Mouse (Mus musculus): ENCODE results near the gene Aox3.

Aox3 gene

DNA sequence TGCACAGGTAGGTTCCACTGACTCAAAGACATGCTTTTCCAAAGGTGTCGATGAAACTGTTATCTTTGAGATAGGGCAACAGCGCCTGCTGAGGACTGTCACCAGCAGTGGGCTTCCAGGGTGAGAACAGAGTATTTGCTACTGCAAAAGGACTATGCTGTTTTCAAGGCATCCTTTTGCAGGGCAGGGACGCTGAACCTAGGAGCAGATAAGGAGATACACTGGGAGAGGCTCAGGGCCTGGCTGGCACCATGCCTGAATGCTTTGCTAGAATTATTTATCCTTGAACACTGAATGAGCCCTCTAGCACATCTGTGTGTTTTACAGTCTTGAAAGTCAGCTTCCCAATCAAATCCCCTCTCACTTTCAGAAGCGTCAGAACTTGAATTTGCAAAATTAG lies 85.5 kb downstream of the Aox3 start:
- DNase-seq (ENCODE audit: low spot score in 2 of 2), result no peak

- peak; percentile 38 to 44 for DNase-seq (ENCODE audit: low spot score in 2 of 2)
Observed at GRCm38 (mm10) chr1:58210203-58210602, 97.3 kb downstream of the Aox3 start, which contains the start of gene Aox4. Gene Aox4 (plus strand): TSS chr1:58210397.

- no peak for DNase-seq (ENCODE audit: low spot score in 2 of 2)
Observed at GRCm38 (mm10) chr1:58212805-58213204, 99.9 kb downstream of the Aox3 start.

- no peak for DNase-seq (ENCODE audit: low spot score in 2 of 2)
Observed at GRCm38 (mm10) chr1:58213838-58214237, 100.9 kb downstream of the Aox3 start.

DNA sequence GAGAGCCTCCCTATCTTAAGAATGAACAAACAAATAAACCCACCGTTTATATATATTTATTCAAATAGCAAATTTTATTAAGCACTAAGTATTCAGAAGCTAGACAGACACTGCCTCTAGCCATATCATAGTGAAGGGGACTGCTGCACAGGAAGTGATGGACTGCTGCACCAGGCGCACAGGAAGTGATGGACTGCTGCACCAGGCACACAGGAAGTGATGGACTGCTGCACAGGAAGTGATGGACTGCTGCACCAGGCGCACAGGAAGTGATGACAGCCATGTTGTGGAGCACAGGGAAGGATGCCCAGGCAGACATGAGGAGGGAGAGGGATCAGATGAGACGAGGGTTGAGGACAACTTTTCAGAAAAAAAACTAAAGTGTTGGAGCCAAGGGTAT lies 102.4 kb downstream of the Aox3 start:
- DNase-seq (ENCODE audit: low spot score in 2 of 2), result no peak

DNA sequence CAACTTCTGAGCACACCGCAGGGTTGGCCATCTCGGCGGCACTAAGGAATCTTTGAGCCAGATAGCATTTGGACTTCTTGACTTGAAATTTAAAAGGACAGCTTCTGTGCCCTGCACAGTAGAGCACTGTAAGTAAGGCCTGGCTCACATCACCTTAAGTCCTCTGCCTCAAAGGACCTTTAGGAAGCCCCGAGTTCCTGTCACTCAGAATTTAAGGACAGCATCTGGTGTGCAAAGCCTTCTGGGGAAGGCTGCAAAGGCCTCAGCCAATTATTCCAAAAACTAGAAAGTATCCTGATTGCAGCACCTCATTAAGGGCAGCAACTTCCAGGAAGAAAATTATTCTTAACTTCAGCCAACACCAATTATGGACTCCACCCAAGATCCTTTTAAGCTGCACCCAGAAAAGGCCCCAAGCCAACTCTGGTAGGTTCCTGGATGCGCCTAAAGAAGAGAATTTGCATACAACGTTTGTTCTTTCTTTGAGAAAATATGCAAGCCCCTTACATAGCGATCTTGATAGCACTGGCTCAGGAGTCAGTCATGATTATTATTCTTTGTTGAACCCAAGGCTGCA lies 103.1 kb downstream of the Aox3 start:
- no peak for DNase-seq (ENCODE audit: low spot score in 2 of 2)

DNA sequence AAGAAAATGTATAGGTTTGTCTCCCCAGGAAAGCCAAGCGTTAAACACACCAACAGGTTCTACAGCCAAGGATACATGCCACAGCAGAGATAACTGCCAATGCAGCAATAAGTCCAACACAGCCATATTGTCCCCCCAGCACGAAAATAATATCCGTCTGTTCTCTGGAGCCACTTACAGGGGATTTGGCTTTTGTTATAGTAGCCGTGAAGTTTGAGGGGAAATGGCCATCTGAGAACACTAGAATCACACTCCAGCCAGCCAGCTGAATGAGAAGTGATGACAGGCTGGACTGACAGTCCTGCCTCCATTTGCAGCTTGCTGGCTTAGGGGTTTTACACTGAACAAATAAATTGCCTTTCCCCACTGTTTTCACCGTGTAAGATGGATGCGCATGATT lies 108.1 kb downstream of the Aox3 start:
- no peak for DNase-seq (ENCODE audit: low spot score in 2 of 2)

GRCm38 (mm10) chr1:58221879-58222278 lies 108.9 kb downstream of the Aox3 start:
- no peak for DNase-seq (ENCODE audit: low spot score in 2 of 2)

- DNase-seq (ENCODE audit: low spot score in 2 of 2), result no peak
Observed at GRCm38 (mm10) chr1:58228086-58228485, 115.2 kb downstream of the Aox3 start.

DNA sequence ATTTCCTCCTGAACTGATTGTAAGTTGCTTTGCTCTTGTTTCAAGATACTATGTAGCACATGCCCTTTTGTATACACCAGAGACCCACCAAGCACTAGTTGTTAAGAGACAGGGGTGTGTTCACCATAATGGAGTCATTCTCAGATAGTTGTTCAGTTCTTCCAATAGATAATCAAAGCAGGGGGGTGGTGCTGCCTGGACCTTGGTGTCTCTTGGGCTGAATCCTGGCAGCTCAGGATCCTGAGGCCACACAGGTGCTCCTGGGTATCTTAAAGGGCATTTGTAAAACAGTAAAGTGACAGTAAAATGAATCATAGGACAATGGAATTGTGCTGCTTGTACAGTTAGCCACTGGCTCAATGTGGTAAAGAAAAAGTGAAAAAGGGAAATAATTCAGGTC lies 116.0 kb downstream of the Aox3 start:
- no peak for DNase-seq (ENCODE audit: low spot score in 2 of 2)

DNA sequence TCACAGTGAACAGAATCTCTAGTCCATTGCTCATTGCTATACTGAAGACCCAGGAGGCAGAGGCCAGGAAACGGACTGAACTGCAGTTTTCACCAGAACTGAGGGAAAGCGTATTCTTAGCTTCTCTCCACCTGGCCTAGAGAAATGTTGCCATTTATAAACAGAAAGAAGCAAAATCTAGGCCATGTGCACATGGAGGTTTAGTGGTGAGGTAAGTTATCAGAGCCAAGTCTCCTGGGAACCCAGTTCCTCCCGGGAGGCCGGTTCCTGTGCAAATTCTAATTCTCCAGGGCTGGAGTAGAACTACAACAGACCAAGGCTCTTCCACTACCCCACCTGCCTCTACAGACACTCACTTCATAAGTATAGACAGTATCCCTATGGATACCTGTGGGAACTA lies 116.8 kb downstream of the Aox3 start:
- DNase-seq (ENCODE audit: low spot score in 2 of 2), result no peak

GRCm38 (mm10) chr1:58230542-58230941 lies 117.6 kb downstream of the Aox3 start:
- no peak for DNase-seq (ENCODE audit: low spot score in 2 of 2)

- DNase-seq (ENCODE audit: low spot score in 2 of 2), result no peak
Observed at GRCm38 (mm10) chr1:58235405-58235804, 122.5 kb downstream of the Aox3 start.

- no peak for DNase-seq (ENCODE audit: low spot score in 2 of 2)
Observed at GRCm38 (mm10) chr1:58237527-58238299, 124.8 kb downstream of the Aox3 start.

DNA sequence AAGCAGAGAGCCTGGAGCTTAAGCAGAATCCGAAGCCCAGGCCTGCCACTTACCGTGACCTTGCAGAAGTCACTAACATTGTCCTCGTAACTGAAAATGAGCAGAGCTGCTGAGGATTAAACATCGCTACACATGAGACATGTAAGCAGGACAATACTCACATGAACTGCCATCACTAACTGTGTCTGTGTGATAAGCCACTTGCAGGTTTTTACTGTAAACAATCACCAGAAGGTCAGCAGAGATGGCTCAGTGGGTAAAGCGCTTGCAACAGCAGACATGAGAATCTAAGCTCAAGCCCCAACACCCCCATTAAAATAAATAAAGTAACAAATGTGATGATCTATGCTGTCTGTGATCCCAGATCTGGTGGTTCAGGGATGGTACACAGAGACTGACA lies 125.5 kb downstream of the Aox3 start:
- no peak for DNase-seq (ENCODE audit: low spot score in 2 of 2)

- DNase-seq (ENCODE audit: low spot score in 2 of 2), result no peak
Observed at GRCm38 (mm10) chr1:58238961-58239360, 126.0 kb downstream of the Aox3 start.

DNA sequence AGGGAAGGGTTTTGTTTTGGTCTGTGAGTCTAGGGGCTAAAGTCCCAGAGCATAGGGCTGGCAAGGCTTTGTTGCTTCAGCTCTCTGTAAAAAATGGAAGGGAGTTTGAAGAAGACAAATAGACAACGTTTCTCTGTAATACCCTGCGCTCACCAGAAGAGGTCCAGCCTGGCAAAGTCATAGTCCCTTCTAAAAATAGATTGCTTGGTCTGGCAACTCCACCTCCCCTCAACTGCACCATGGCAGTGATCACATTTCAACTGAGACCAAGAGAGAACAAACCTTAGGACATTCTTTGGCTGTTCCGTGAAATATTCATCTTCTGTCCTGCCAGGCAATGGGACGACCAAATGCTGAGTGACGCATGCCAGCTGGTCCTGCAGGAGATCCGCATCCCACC lies 127.4 kb downstream of the Aox3 start:
- no peak for DNase-seq (ENCODE audit: low spot score in 2 of 2)

- DNase-seq (ENCODE audit: low spot score in 2 of 2), result no peak
Observed at GRCm38 (mm10) chr1:58244487-58244886, 131.6 kb downstream of the Aox3 start.

DNA sequence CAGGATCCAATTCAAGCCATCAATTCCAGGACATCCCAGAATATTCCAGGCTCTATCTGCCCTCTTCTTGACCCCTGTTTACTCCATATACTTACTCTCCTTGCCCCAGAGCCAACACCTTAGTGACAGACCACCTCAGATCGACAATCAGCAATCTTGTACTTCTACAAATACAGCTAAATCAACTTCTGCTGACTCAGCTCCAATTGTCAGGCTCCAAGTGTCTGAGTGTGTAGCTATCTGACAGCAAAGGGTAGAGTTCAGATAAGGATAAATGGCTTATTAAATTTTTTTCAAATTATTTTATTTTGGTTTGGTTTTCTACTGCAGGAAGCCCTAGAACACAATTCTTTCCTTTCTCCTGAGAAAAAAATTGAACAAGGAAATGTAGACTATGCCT lies 135.6 kb downstream of the Aox3 start:
- DNase-seq (ENCODE audit: low spot score in 2 of 2), result no peak

All from right cerebral cortex, postnatal 36 days (tissue).